In genomic region chr2:64043099-64043498, GRCm38 (mm10) we compare ENCODE assay signal across 8 mouse cellular contexts. TPM values are rescaled to one million over a fixed set of nuclear protein-coding genes. Genes with fewer than 3 reads are reported as not detected.
A peak's percentile ranks its signal among the peaks of the same experiment; 100 is the strongest.
DNase-seq lines count a peak whose midpoint lies in the region; ATAC-seq and TF ChIP-seq lines count a peak whose summit lies in the region.

No protein-coding gene starts in this region.

- H3K4me3 ChIP-seq in kidney, postnatal 0 days (replicated peaks; ENCODE audit: low read depth, low read length): no peak overlapping the region

- ATAC-seq in frontal cortex, adult (ENCODE audit: low TSS enrichment): peak; percentile 44; the same call in 1 of the 2 replicates
- ATAC-seq in kidney, postnatal 0 days (replicated peaks; ENCODE audit: low FRiP score, low read depth): no peak

- H3K9ac ChIP-seq in kidney, postnatal 0 days (ENCODE audit: low read depth, low read length): no peak overlapping the region

- H3K27ac ChIP-seq in kidney, postnatal 0 days: no peak overlapping the region

- H3K27me3 ChIP-seq in kidney, postnatal 0 days (ENCODE audit: insufficient read depth, low read length): no peaks in the 10 kb centered on the region

- WGBS in kidney, postnatal 0 days: 57% methylated on average over 3 of the region's 3 CpGs

- no peak overlapping the region for H3K4me2 ChIP-seq in kidney, postnatal 0 days (ENCODE audit: low read length)

- no peaks in the 10 kb centered on the region for H3K4me1 ChIP-seq in kidney, postnatal 0 days (replicated peaks; ENCODE audit: insufficient read depth, low read length)

- no peaks in the 10 kb centered on the region for H3K9me3 ChIP-seq in kidney, postnatal 0 days (replicated peaks; ENCODE audit: low read length)

- no peak for TF ChIP-seq CTCF in kidney, postnatal 0 days (IDR thresholded peaks at IDR 0.05; ENCODE audit: low read depth)

- no peak for DNase-seq in frontal cortex, postnatal 14 days (ENCODE audit: low spot score in 2 of 2)
- DNase-seq in Muller cell, postnatal 12 days (ENCODE audit: inconsistent ontology term): peak; percentile 92
- peak; percentile 9 to 16 for DNase-seq in cerebellum, postnatal 36 days
- DNase-seq in kidney, postnatal 0 days (ENCODE audit: low spot score): peak; percentile 47
- DNase-seq in lung, postnatal 14 days: peak; percentile 69
- no peak for DNase-seq in thymus, postnatal 10 days (ENCODE audit: low spot score in 2 of 2)
- no peak for DNase-seq in liver

- H3K36me3 ChIP-seq in kidney, postnatal 0 days (ENCODE audit: insufficient read depth, low read length): no peaks in the 10 kb centered on the region

RNA-seq across cellular contexts. Expression of gene Fign, which starts 54.7 kb away (rescaled TPM):
- polyA plus RNA-seq in kidney, postnatal 0 days (2015; fragmentation: Nextera tagmentation; extraction: Ambion mirVana): 6.1 and 6.7 TPM in 2 replicates

Comparison
In these comparisons a context has a peak if more than half of its experiments do, and no peak if none do; other contexts are left out.
1. DNase-seq: peak in Muller cell, postnatal 12 days (single experiment), cerebellum, postnatal 36 days (2 of 2), kidney, postnatal 0 days (single experiment) and lung, postnatal 14 days (single experiment); none in frontal cortex, postnatal 14 days (0 of 2), thymus, postnatal 10 days (0 of 2) and liver (single experiment).